Mouse (Mus musculus) embryonic fibroblast, embryonic 13.5 days (primary cell): ENCODE data around the gene Spaca4. TPM values are rescaled to one million over a fixed set of nuclear protein-coding genes. Genes with fewer than 3 reads are reported as not detected.

Experiments used
- H3K27ac ChIP-seq: 2 replicates; pipeline ENCODE4 v1.5.1; 2012; ENCODE audit warnings: low read length, control low read depth, inconsistent platforms; ENCODE audit not compliant: insufficient read depth
- H3K4me1 ChIP-seq: 2 replicates; pipeline ENCODE4 v1.6.1; 2011; ENCODE audit warnings: low read length; ENCODE audit not compliant: control insufficient read depth, insufficient read depth
- H3K4me3 ChIP-seq: 2 replicates; pipeline ENCODE4 v1.5.1; 2011; ENCODE audit warnings: mild to moderate bottlenecking, control low read depth, low read length; ENCODE audit not compliant: insufficient read depth
- CTCF ChIP-seq: IDR thresholded peaks from 2 replicates; pipeline ENCODE4 v1.5.1; 2011; ENCODE audit warnings: mild to moderate bottlenecking, control low read depth, low read length, moderate library complexity, borderline replicate concordance; ENCODE audit not compliant: insufficient read depth
- POLR2A ChIP-seq: IDR thresholded peaks from 2 replicates; pipeline ENCODE4 v1.6.1; 2011; ENCODE audit warnings: low read depth, mild to moderate bottlenecking, control low read depth, low read length, moderate library complexity
- polyA plus RNA-seq: library from polyadenylated mRNA; stranded (reverse); fragments of >200 nt; gene quantifications from 2 replicates; pipeline ENCODE4 v1.2.4, GENCODE M21; 2011; ENCODE audit warnings: low read depth; ENCODE audit not compliant: missing spikeins, insufficient read length

The Spaca4 gene
- polyA plus RNA-seq, 1 experiment: not detected

GRCm38 (mm10) chr7:45720413-45721233 is 5.0 kb downstream of the Spaca4 start, which contains the start of gene Fam83e:
Gene Fam83e (plus strand): TSS chr7:45721212.
- no peak for TF ChIP-seq POLR2A
- TF ChIP-seq CTCF: no peak
- H3K4me3 ChIP-seq: 0 out of 2 replicates have a peak within 1 kb of the TSS, but pooled peaks have one; percentile 90
- H3K4me1 ChIP-seq: 0 out of 2 replicates have a peak, but pooled peaks cover 3% of the 10 kb centered on the region
- H3K27ac ChIP-seq: no peak within 1 kb of the TSS

DNA sequence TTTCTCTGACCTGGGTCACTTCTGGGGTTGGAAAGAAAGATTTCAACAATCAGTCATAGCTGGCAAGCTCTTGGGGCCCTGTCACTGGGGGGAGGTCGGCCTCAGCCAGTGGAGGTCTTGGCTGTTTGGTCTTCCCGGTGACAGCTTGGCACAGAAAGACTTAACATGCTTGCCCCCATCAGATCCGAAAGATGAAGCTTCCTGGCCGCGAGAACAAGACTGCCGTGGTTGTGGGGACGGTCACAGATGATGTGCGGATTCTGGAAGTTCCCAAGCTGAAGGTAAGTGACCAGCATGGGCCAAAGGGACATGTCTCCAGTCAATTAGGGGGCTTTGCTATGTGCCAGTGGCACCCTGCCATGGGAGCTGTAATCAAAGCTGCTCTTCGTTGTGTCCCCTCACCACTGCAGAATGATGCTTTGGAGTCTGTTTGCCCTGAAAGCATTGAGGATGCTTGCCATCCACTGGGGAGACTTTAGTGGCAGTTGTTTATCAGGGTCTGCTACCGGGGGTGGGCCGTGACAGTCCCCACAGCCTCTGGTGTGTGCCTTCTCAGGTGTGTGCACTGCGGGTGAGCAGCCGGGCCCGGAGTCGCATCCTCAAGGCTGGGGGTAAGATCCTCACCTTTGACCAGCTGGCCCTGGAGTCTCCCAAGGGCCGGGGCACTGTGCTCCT is 5.7 kb downstream of the Spaca4 start:
- no peak for TF ChIP-seq POLR2A
- TF ChIP-seq CTCF: no peak
- 0 out of 2 replicates have a peak, but pooled peaks cover 3% of the 10 kb centered on the region for H3K4me1 ChIP-seq
- H3K27ac ChIP-seq: no peak overlapping the region
- H3K4me3 ChIP-seq: peak overlapping the region; percentile 90

GRCm38 (mm10) chr7:45719180-45719579 is 6.4 kb downstream of the Spaca4 start:
- Histone ChIP-seq H3K4me1 (peaks cover 3% of the 10 kb centered on the region; the same call in 1 of the 2 replicates), H3K27ac (no peak overlapping the region), H3K4me3 (peak overlapping the region; percentile 90)
- no peak for TF ChIP-seq CTCF
- no peak for TF ChIP-seq POLR2A

DNA sequence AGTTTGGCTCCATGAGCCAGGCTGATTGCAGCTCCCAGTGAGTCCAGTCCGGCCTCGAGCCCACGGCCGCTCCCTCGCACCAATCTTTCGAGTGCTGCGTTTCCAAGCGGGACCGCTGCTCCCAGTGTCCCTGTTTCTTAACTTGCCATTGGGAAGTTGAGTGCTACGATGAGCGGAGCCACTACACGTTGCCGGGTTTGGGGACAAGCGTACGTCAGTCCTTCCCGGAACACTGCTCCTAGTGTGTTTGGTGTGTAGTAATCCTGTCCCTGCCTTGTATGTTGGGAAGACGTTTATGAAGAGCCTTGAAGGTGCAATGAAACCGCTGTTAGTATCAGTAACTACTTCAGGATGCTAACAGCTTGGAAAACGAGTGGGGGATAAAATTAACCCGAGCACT is 7.3 kb downstream of the Spaca4 start:
- TF ChIP-seq CTCF: no peak
- TF ChIP-seq POLR2A: no peak

GRCm38 (mm10) chr7:45717918-45718297 is 7.7 kb downstream of the Spaca4 start, which contains the start of gene Sphk2:
Gene Sphk2 (minus strand): TSS chr7:45718002.
- TF ChIP-seq CTCF: no peak
- TF ChIP-seq POLR2A: peak; percentile 99
- H3K27ac ChIP-seq: peak within 1 kb of the TSS; percentile 84
- H3K4me1 ChIP-seq: peaks cover 3% of the 10 kb centered on the region; the same call in 1 of the 2 replicates
- peak within 1 kb of the TSS; percentile 96 for H3K4me3 ChIP-seq

More for the DNA sequence above, 7.3 kb downstream of the Spaca4 start:
- Histone ChIP-seq H3K4me3 (peak overlapping the region; percentile 90), H3K27ac (peak overlapping the region; percentile 53), H3K4me1 (peaks cover 3% of the 10 kb centered on the region; the same call in 1 of the 2 replicates)

DNA sequence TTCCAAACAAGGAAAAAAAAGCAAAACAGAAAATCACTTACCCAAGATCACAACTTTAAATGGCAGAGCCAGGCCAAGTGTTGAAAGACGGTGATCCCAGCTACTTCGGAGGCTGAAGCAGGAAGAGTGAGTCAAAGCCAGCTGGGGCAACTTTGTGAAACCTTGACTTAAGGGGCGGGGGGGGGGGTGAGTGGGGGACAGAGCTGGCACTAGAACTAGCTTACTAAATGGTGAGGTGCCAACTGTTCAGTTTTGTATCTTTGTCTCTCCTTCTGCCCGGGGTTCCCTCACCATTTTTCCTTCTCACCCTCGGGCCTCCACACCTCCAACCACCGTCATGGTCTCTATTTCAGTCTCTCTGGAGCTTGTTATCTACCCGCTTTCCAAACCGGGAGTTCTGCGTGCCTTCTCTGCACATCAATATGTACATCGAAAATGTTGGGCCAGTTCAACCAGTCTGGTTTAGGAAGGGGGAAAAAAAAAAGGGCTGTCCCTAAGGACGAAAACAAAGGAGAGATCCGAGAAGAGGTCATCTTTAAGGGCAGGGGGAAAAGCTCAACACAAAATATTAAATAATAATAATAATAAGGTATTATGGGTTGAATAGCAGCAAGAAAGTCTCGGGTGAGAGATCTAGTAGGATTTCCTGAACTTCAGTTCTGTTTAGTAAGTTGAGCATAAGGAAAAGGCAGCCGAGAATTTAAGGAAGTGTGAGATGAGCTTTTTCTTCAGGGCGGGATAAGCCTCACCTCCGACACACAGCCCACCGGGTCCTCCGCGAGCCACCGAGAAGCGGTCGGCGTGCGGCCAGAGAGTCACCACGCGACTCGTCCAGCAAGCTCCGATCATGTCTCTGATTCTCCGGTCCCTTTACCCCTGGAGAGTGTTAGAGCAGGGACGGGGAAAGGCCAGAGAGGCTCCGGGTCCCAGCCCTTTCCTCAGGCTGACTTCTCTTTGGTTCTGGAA is 8.4 kb downstream of the Spaca4 start:
- H3K4me1 ChIP-seq: peaks cover 3% of the 10 kb centered on the region; the same call in 1 of the 2 replicates
- peak overlapping the region; percentile 84 for H3K27ac ChIP-seq
- TF ChIP-seq CTCF (no peak), POLR2A (no peak)
- H3K4me3 ChIP-seq: peak overlapping the region; percentile 96

GRCm38 (mm10) chr7:45716460-45716857 is 9.2 kb downstream of the Spaca4 start:
- Histone ChIP-seq H3K27ac (no peak overlapping the region), H3K4me1 (peaks cover 3% of the 10 kb centered on the region; the same call in 1 of the 2 replicates), H3K4me3 (peak overlapping the region; percentile 96)
- TF ChIP-seq POLR2A (no peak), CTCF (no peak)

GRCm38 (mm10) chr7:45715741-45716459 is 9.7 kb downstream of the Spaca4 start:
- H3K4me1 ChIP-seq: peaks cover 3% of the 10 kb centered on the region; the same call in 1 of the 2 replicates
- H3K27ac ChIP-seq: no peak overlapping the region
- no peak for TF ChIP-seq POLR2A
- no peak for TF ChIP-seq CTCF
- peak overlapping the region; percentile 10; the same call in 1 of the 2 replicates for H3K4me3 ChIP-seq

DNA sequence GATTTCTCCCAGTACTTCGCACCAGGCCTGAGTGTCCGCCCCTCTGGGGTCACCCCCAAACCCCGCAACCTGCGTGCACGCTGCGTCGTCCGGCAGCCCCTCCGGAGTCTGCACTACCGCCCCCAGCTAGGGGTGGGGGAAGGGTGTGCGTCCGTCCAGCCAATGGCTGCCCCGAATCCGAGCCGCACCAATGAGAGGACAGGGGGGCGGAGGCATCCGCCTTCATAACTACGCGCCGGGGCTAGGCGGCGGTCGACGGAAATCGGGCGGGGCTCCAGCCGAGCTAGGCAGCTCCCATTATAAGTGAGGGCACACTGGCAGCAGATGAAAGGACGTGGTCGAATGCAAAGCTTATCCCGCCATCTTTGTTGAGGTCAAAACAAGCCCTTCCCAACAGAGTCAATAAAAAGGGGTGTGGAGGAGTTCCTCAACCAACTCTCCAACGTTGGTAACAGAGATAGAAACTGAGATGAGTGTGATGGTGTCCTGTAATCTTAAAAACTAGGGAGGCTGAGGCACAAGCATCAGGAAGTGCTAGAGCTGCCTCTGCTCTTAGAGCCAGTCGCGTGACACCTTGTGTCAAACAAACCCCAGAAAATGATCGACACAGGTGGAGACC is 10.4 kb downstream of the Spaca4 start, which contains the start of gene Rpl18:
Gene Rpl18, plus strand, starts transcription at position 368 of the 619 bp plus-strand sequence.
- Histone ChIP-seq H3K4me3 (peak within 1 kb of the TSS; percentile 69), H3K4me1 (peaks cover 3% of the 10 kb centered on the region; the same call in 1 of the 2 replicates), H3K27ac (no peak within 1 kb of the TSS)
- peak; percentile 76 for TF ChIP-seq POLR2A
- TF ChIP-seq CTCF: no peak
